Mouse (Mus musculus) heart, adult 2 months (tissue): Measurements from ENCODE around the gene Ppp6r3.

Source experiments
- CTCF ChIP-seq: fragments of 200-600 bp; IDR thresholded peaks from 2 replicates; pipeline ENCODE4 v1.8.1; 2022; ENCODE audit warnings: antibody characterized with exemption, mild to moderate bottlenecking, moderate library complexity
- EP300 ChIP-seq: fragments of 200-500 bp; IDR thresholded peaks from 2 replicates; pipeline ENCODE4 v1.6.1; 2011; ENCODE audit warnings: low read depth, low read length, control low read depth; ENCODE audit not compliant: insufficient read depth
- POLR2A ChIP-seq: fragments of 200-500 bp; IDR thresholded peaks from 2 replicates; pipeline ENCODE4 v1.6.1; 2011; ENCODE audit warnings: mild to moderate bottlenecking, low read depth, low read length, control low read depth; ENCODE audit not compliant: insufficient read depth

DNA sequence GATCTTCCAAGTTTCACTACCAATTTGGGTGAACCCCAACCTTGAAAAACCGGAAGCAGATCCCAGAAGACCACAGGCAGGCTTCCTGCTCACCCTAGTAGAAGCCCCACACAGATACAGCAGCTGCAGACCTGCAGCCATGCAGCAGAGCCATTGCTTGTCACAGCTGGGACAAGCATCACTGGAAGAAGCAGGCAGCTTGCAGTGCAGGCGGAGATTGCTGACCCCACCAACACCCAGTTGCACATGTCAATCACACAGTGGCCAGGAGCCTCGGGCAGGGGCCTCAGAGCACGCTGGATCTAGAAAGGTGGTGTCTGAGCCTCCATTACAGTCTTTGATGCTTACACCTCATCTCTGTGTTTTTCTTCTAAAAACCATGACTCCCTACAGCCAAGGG, 141.4 kb downstream of the Ppp6r3 start:
- TF ChIP-seq POLR2A = no peak
- TF ChIP-seq CTCF = no peak
- TF ChIP-seq EP300 = no peak
